Mouse (Mus musculus): ENCODE measurements around the gene Gnao1.

The Gnao1 gene

DNA sequence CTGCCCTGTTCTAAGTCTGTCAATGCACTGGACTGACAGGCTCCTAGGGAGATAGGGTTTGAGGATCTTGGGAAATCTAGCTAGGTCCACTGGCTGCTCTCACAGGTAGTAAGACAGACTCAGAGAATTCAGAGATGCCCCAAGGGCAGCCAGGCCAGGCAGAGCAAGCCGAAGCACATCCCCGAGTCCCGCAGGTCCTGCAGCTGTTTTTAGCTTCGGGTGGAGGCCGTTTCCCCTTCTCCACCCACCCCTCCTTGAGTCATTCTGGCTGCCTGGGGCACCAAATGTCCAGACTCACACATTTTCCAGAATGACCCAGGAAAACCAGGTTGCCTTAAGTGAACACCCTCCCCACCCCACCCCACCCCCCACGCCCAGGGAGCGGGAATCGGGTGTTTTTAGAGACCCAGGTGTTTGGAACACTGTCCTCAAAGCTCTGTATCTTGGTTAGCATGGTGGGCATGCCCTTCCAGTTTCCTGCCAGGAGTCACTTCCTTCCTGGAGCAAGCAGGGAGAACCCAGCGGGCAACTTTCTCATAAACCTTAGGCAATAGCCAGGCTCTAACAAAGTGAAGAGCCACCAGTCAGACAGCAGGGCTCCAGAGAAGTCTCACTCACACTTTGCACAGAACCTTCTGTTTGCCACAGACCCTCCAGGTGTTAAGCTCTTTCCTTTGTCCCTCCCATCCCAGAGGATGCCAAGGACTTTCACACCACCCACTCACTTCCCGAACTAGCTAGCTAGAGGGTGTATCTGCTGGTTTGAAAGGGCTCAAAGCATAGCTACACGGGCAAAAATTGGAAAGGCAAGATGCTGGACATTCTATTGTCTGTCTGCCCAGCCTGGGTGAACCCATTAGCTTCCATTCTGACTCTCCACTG is 131.0 kb downstream of the Gnao1 start:
- DNase-seq (ENCODE audit: low read depth, low spot score) = no peak

DNA sequence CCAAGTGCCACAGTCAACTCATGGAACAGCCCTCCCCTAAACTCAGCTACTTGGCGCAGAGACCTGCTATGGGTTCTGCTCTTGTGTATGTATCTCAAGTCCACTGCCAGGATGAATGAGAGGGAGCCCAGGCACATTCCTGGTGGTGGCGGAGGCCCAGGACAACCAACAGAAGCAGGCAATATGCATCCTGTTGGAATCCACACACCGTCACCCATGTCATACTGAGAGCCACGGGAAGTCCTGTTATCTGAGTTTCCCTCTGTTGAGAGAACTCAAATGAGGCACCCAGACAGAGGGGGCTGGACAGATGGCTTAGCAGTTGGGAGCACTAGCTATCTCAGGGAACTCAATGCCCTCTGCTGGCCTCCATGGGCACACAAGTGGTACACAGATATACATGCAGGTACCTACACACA is 131.9 kb downstream of the Gnao1 start:
- no peak for DNase-seq (ENCODE audit: low read depth, low spot score)

DNA sequence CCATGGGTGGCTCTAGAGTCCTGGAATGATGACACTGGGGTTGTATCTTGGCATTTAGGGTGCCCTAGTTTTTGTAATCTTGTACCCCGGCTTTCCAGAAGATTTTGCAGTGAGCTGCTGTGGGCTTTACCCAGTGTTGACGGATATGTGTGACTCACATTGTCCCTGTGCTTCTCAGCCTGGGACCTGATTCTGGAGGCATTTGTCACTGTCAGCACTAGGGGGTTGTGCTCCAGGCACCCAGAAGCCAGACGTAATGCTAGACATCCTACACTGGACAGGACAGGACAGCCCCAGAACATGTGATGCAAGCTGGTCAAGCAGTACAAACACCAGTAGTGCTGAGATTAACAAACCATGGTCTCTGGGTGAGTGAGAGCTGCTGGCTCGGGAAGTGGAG is 136.0 kb downstream of the Gnao1 start:
- no peak for DNase-seq (ENCODE audit: low read depth, low spot score)

DNA sequence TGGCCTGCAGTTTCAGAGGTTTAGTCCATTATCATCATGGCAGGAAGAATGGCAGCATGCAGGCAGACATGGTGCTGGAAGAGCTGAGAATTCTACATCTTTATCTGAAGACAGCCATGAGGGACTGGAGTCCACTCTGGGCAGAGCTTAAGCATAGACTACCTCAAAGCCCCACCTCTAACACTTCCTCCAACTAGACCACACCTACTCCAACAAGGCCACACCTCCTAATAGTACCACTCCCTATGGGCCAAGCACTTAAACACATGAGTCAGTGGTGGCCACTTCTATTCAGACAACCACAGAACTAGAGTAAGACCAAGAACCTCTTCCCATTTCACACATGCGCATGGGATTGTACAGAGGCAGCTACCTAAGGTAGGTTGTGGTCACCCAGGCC is 136.6 kb downstream of the Gnao1 start:
- DNase-seq (ENCODE audit: low read depth, low spot score) = no peak

DNA sequence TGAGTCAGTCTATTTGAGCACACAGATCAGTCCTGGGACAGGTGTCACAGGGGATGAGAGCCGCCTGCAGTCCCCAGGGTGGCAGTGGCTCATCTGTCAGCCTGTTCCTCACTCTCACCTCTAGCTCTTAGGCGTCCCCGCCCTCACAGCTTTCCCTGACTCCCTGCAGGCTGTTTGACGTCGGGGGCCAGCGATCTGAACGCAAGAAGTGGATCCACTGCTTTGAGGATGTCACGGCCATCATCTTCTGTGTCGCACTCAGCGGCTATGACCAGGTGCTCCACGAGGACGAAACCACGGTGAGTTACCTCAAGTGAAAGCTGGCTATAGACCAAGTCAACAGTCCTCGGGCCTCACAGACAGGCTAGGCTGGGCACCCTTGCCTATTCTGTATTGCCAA is 140.4 kb downstream of the Gnao1 start:
- DNase-seq (ENCODE audit: low read depth, low spot score) = no peak

DNA sequence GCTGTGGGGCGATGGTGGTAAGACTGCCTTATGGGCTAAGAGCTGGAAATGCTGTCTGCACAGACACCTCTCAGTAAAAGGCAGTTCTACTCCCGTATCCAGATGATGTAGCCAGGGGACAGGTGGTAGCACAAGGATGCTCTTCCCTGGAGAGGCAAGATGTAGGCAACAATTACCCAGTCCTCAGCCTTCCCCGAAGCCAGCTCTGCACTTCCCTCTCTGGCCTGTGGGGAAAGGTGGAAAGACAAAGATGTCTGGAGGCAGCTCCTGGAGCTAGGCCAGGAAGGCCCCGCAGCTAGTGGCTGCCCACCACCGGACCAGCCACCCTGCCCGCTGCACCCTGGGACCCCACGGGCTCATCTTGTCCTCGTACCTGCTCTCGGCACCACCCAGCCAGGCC is 142.7 kb downstream of the Gnao1 start:
- no peak for DNase-seq (ENCODE audit: low read depth, low spot score)

DNA sequence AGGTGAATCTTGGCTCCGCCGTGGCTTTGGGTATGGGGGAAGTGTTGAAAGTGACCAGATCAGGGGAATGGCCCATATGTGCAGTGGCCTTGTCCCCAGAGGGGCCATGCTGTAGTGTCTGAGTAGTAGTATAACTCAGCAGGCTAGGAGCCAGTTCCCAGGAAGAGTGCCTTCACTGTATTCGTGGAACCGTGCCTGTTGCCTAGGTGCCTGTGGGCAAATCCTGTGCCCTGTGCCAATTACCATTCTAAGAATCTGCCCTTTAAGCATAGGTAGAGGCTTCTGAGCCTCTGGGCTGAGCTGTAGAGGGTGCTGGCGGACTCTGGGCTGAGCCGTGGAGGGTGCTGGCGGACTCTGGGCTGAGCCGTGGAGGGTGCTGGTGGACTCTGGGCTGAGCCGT is 148.6 kb downstream of the Gnao1 start:
- no peak for DNase-seq (ENCODE audit: low read depth, low spot score)

DNA sequence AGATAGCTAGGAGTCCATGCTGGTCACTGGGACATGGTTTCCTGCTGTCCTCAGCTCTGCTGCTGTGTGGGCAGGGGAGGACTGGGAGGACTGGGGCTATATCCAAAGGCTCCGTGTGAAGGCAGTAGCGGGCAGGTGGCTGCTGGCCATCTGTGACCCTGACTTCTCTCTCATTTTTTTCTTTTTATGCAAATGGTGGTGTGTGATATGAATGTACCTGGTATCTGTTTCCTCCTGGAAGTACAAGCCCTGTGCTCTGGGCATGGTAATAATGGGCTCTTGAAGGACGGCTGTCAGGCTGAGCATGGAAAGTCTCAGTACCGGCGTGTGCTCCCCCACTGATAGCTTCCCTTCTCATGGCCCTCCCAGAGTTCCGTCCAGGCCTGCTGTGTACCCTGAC is 151.1 kb downstream of the Gnao1 start:
- DNase-seq (ENCODE audit: low read depth, low spot score) = no peak

DNA sequence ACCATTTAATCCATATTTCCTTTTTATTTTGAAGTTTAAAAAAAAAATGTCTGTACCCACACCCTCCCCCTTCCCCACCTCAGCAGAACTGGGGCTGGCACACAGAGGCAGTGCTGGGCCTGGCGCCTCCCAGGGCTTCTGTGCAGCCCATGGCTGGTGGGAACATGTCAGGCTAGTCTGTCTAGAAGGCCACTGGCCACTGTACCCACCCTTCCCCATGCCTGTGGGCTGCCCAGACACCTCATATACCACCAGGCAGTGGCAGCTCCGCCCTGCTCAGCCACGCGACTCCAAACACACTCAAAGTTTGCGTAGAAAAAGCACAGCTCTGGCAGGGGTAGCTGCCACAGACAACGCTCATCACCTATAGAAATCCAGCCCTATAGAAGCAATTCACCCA is 158.5 kb downstream of the Gnao1 start:
- no peak for DNase-seq (ENCODE audit: low read depth, low spot score)

DNA sequence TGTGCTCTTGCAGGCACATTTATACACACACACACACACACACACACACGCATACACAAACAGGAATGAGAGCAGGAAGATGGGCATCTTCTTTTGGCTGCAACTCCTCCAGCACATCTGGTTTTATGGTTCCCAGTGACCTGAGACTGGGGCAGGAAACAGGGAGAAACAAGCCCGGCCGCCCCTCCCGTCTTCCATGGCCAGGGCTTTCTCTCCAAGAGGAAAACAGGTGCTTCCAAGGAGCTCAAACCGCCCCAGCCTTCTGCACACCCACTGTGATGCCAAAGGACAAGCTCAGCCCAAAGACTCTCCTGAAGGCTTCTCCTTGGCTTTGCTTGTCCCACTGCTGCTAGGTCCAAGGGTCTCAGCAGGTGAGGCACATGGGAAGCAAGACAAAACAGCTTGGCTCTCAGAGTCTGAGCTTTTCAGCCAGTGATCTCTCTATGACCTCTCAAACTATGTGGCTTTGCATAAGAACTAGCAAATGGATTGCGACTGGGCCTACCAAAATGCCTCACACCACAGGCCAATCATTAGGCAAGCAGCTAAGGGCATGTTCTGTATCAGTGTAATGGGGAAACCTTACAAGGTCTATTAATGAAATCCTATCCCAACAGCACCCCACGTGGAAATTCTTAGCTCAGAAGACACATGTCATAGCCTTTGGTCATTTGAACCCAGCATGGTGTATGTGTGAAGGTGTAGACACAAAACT is 160.0 kb downstream of the Gnao1 start:
- DNase-seq (ENCODE audit: low read depth, low spot score) = no peak

DNA sequence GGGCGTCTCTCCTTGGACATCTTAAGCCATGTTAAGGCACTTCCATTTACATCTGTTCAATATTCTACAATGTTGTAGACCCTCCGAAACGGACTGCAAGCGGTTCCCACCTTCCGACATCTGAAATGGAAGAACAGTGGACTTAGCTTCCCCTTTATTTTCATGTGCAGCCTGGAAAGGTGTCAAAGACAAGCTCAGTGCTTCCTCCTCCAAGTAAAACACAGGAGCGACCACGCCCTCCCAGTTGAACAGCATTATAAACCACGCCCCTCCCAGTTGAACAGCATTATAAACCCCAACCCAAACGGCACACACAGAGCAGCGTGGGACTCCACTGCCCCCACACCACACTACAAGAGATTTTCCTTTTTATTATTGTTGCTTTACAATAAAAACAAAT is 161.7 kb downstream of the Gnao1 start:
- no peak for DNase-seq (ENCODE audit: low read depth, low spot score)

DNA sequence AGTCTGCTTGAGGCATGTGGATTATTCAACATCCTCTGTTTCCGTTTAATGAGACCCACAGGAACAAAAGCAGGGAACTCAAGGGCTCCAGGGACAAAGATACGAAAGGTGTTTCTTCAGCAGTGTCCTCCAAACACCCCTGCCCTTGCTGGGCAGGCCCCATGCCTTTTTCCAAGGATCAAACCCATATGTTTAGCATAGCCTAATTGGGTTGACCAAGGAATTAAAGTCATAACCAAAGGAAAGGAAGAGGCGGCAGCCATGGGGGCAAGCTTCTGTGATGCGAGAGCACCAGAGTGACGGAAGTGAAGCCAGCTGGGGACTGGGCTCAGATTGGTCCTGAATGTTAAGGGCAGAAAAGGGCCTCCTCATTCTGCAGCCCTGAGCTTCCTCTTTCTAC is 162.4 kb downstream of the Gnao1 start:
- DNase-seq (ENCODE audit: low read depth, low spot score) = no peak

DNA sequence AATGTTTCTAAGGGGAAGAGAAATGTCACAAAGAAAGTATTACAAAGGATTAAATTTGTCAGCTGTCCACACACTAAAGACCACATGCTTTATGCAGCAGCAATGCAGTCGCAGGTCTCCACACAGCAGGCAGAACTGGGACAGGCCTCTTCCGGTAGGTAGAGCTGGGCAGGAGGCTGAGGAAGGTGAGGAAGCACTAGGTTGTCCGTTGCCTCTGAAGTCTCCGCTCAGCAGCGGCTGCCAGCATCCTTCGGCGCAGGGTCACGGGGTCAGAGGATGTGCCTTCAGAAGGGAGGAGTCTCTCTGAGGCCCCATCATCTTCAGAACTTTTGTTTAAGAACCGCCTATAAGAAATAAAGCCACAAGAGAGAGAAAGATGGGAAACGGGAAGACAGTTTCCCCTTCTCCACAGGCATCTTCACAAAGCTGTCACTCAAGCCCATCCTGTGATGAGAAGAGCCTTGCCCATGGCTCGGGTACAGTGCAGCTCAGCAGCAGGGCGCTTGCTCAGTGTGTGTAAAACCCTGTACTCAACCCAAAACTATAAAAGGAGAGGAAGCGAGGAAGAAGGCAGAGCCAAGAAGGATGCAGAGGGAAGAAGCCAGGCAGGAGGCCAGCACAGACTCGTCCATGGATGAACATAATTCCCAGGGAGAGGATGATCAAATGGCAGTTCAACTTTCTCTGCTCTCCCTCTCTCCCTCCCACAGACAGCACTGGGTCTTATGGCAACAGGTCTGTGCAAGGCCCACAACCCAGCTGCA is 163.4 kb downstream of the Gnao1 start:
- DNase-seq (ENCODE audit: low read depth, low spot score) = no peak

DNA sequence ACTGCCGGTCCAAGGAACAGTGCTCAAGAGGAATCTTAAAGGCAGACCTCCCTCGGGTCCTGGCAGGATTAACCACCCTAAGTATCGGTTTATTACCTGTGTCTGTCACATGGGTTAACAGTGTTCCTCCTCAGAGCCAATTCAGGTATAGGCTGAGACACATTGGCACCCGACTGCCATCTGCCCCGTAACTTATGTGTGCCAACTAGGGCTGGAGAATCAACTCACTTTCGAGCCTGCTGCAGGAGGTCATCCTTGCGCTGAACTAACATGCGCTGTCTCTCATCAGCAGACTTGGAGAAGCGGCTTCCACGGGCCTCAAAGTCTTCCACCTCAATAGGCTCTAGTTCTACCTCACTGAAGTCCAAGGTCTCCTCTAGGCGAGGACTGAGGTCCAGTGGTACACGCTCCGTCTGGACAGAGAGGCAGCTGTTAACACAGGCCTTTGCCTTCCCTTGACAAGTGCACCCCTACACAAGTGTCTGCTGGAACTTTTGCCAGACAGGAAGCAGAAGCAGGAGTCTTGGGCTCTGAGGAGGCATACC is 164.1 kb downstream of the Gnao1 start:
- no peak for DNase-seq (ENCODE audit: low read depth, low spot score)

DNA sequence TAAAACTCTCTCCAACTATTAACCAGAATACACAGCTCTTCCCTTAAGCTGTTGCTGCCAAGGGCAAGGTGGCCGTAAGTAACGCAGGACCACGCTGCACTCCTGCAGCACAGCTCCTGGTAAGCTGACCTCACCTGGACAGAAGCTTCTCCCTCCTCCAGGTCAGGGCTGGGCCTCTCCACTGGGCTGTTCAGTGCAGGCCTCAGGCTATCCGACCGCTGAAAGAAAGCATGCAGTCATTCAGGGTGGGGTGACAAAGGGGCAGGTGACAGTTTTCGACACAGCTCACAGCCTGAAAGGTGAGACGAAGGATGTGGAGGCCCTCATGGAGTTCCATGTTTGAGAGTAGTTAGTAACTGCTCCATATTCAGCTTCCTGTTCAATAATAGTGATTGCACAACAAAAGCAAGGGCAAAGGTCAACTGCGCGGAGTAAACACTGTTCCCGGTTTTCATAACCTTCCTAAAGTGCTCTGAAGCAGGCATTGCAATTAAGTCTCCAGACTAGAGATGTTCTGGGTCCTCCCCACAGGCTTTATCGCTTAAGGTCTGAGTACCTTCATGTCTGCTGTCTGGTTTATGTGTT is 164.9 kb downstream of the Gnao1 start:
- no peak for DNase-seq (ENCODE audit: low read depth, low spot score)

DNA sequence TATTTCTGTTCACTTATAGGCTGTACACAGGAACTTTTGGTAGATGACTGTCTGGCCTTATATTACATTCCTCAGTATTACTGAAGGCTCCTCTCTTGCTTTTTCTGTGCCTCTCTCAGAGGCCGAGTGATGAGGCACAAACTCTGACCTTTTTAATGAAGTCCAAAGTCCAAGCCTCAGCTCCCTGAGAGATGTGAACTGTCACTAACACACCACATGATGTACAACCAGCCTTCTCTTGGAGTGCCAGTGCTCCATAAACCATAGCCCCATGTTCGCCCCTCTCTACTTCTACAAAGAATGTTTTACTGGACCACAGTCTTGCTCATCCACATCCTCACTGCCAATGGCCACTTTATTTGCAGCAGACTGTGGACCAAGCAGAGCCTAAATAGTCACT is 165.6 kb downstream of the Gnao1 start:
- DNase-seq (ENCODE audit: low read depth, low spot score) = no peak

DNA sequence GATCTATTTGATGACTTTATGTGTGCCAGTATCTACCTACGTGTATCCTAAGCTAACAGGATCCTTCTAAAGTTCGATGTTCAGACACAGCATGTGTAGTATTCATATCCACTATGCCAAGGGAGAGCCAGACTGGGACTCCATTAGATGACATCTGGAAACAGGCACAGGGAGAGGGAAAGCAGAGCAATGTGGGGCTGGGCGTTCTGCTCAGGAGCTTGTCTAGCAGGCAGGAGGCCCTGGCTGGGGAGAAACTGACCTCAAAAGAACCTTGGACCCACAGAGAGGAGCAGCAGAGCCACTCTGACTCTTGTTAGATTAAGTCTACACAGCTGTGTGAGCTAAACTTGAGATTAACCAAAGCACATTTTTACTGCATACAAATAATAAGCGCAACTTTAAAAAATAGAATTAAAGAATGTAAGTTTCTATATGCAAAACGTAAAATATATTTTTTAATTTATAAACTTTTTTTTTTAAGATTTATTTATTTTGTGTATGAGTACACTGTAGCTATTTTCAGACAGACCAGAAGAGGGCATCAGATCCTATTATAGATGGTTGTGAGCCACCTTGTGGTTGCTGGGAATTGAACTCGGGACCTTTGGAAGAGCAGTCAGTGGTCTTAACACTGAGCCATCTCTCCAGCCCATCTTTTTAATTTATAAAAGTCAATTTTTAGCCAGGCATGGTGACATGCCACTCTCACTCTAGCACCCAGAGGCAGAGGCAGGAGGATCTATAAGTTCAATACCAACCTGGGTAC is 166.9 kb downstream of the Gnao1 start:
- DNase-seq (ENCODE audit: low read depth, low spot score) = no peak

DNA sequence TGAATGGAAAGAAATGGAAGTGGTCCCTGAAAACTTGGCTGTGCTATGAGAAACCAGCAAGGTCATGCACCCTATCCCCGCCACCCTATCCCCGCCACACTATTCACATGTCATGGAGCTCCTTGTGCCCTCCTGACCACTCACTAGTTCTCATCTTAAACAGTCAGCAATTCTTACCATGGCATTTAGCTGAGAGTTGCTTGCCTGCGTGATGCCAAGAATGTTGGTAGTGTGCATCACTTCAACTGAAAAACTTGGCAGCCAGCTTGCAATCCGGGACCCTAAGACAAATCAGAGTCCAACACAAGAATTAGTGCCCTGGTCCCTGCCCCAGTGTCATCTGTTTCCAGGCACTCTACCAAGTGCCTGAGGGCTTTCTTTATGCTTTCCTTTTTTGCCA is 170.4 kb downstream of the Gnao1 start:
- no peak for DNase-seq (ENCODE audit: low read depth, low spot score)

DNA sequence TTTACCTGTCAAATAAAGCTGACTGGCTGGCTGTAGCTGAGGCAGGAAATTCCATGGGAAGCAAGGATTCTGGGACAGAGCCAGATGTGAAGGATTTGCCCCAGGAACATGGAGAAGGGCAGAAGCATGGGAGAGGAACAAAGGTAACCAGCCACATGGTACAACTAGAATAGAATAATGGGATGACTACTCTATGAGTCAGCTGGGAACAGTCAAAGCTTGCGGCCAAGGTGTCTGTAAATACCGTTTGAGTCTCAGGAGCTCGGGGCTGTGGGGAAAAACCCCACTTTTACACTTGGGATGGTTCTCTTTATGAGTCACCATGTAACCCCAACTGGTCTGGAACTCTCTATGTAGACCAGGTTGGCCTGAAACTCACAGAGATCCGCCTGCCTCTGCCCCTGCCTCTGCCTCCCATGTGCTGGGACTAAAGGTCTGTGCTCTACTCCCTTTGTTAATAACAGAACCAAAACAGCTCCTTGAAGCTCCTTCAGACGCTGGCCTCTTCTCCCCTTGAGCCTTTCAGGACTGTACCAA is 172.0 kb downstream of the Gnao1 start:
- no peak for DNase-seq (ENCODE audit: low read depth, low spot score)

DNA sequence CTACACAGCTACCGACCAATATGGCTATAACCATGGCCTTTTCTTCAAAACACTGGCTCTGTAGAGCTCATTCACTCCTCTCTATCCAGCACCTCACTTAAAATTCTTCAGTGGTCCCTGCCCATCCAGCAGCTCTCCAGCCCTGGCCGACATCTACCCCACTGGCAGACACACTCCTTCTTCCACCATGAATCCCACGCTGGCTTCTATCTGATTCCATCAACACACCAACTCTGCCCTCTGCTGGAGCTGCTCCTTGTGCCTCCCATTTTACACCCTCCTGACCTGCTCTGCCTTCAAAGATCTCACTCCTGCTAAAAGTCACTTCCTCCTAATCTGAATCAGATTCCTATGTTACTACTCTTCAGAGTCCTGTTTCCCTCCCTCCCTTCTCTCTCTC is 174.1 kb downstream of the Gnao1 start:
- no peak for DNase-seq (ENCODE audit: low read depth, low spot score)

DNA sequence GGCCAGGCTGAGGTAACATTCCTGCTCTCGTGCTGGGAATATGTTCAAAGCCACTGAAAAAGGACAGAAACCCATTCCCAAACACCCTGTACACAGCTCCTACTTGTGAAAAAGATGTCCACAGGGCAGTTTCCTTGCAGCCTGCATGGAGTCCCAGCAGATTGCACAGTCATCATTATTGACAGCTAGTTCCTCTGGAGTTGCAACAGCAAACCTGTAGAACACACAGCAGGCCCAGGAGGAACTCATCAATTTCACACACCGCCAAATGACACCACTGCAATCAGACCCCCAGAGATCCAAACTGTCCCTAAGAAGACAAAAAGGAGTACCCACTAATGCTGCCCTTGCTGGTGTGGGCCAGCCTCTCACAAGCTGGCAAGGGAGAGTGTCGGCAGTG is 175.0 kb downstream of the Gnao1 start:
- no peak for DNase-seq (ENCODE audit: low read depth, low spot score)
